Mouse (Mus musculus): ENCODE data around the gene Gm13285.
"Not testable (repeated sequence)": the region's sequence is repeated elsewhere in the genome, so short reads cannot be mapped to it uniquely, and the experiment has no call there.

Gene Gm13285

DNA sequence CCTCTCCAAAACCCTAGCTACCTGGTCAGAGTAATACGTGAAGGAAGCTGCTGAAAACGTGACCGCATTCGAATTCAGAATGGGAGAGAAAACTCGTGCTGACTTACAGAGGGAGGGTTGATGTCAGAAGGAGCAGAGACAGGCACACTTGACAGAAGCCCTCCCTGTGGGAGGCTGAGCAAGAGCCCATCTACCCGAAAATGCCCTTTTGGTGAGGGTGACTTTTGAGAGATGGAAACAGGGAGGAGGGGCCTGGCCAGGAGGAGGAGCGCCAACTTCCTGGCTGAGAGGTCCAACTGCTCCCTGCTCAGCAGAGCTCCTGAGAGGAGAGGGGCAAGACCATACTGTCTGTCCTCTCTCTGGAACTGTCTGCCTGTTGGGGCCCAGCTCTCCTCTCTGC, at the start of gene Gm13285:
Gm13285 (plus strand) TSS at position 301 of the 400 bp plus-strand sequence.
- not testable (repeated sequence) for DNase-seq

DNA sequence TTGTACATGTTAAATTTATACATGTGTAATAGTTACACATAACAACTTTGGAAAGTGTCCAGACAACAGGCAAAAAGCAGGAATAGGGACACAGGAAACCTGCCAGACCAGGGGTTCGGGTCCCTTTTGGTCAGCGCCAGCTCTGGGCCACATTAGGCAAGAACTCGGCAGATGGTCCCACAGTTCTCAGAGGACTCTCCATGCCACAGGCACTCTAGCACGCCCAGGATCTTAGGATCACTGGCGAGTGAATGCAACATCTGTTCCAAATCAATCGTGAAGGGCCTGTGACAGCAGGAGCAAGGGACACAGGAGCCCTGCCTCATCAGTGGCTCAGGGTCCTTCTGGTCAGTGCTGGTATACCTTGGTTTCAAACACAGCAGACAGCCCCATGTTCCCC, 49.5 kb upstream of the Gm13285 start:
- DNase-seq, result no peak

DNA sequence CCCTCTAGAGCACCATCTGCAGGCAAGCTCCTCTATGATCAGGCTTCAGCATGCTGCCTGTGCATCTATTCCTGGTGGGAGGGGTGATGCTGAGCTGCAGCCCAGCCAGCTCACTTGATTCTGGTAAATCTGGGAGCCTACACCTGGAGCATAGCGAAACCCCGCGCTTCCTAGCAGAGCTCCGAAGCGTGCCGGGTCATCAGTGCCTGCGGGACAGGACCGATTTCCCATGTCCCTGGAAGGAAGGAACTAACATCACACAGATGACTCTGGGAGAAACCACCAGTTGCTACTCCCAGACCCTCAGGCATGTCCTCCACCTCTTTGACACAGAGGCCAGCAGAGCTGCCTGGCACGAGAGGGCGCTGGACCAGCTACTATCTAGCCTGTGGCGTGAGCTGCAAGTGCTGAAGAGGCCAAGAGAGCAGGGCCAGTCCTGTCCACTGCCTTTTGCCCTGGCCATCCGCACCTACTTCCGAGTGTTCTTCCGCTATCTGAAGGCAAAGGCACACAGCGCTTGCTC, 44.6 kb upstream of the Gm13285 start, which contains the start of gene Gm13271:
Gm13271 (plus strand) TSS at position 51 of the 523 bp plus-strand sequence.
- peak; percentile 94 for DNase-seq

DNA sequence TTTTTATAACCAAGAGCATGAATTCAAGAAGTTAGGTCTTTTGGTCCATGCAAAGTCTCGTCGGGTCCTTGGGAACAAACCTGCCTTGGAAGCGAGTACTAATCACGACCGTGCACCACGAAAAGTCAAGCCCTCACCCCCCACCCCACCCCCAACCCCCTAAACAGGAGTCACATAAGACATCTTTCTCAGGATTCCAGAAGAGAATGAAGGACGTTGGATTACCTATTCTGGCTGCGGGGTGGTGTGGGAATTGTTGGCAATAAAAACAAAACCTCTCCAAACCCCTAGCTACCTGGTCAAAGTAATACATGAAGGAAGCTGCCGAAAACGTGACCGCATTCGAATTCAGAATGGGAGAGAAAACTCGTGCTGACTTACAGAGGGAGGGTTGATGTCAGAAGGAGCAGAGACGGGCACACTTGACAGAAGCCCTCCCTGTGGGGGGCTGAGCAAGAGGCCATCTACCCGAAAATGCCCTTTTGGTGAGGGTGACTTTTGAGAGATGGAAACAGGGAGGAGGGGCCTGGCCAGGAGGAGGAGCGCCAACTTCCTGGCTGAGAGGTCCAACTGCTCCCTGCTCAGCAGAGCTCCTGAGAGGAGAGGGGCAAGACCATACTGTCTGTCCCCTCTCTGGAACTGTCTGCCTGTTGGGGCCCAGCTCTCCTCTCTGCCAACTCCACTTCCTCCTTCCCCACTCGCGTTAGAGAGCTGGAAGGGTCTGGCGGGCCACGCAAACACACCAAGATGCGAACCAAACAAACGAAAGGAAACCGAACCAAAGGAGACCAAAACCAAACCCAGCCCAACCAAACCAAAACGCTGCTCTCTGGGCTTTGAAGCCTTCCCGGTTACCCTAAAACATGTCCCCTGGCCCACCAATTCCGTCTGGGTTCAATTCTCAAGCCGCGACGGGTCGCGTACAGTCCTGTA, 42.6 kb upstream of the Gm13285 start:
- peak; percentile 47 for DNase-seq

DNA sequence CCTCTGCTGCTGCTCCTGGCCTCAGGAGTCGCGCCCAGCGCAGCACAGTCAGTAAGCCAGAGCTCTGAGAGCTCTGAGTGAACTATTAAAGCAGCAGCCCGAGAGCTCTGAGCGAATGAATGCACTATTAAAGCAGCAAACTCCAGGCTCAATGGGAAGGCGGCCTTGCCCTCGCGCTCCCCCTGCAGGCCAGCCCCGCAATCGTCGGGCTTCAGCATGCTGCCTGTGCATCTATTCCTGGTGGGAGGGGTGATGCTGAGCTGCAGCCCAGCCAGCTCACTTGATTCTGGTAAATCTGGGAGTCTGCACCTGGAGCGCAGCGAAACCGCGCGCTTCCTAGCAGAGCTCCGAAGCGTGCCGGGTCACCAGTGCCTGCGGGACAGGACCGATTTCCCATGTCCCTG, 41.8 kb upstream of the Gm13285 start:
- peak; percentile 98 for DNase-seq

DNA sequence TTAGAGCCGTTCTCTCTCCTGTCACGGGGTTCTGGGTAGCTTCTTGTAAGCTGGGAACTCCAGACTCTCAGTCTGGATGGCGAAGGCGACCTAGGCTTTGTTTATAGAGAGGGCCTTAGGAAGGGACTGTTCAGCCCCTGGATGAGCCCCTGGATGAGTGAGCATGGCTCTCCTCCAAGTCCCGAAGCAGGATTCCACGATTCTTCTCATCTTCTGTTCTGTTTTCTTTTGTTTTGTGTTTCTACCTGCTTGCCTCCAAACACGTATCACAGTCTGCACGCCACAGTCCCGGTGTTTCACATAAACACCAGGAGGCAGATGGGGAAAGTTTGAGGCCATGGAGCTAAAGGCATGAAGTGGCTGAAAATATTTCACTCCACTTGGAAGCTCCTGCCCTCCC, 40.7 kb upstream of the Gm13285 start:
- DNase-seq, result peak; percentile 76

DNA sequence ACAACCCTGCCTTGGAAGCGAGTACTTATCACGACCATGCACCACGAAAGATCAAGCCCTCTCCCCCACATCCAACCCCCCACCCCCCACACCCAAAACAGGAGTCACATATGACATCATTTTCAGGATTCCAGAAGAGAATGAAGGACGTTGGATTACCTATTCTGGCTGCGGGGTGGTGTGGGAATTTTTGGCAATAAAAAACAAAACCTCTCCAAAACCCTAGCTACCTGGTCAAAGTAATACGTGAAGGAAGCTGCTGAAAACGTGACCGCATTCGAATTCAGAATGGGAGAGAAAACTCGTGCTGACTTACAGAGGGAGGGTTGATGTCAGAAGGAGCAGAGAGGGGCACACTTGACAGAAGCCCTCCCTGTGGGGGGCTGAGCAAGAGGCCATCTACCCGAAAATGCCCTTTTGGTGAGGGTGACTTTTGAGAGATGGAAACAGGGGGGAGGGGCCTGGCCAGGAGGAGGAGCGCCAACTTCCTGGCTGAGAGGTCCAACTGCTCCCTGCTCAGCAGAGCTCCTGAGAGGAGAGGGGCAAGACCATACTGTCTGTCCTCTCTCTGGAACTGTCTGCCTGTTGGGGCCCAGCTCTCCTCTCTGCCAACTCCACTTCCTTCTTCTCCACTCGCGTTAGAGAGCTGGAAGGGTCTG, 39.7 kb upstream of the Gm13285 start, which contains the start of gene Gm13283:
Gm13283 (plus strand) TSS at position 510 of the 659 bp plus-strand sequence.
- peak; percentile 88 for DNase-seq

DNA sequence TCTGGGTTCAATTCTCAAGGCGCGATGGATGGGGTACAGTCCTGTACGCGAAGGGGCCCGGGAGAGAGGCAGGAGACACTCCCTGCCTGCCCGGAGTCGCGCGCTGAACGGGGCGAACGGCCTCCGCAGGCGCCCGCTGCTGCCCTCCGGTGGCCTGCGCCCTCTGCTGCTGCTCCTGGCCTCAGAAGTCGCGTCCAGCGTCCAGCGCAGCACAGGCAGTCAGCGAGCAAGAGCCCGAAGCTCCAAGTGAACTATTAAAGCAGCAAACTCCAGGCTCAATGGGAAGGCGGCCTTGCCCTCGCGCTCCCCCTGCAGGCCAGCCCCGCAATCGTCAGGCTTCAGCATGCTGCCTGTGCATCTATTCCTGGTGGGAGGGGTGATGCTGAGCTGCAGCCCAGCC, 39.0 kb upstream of the Gm13285 start:
- DNase-seq, result peak; percentile 76

DNA sequence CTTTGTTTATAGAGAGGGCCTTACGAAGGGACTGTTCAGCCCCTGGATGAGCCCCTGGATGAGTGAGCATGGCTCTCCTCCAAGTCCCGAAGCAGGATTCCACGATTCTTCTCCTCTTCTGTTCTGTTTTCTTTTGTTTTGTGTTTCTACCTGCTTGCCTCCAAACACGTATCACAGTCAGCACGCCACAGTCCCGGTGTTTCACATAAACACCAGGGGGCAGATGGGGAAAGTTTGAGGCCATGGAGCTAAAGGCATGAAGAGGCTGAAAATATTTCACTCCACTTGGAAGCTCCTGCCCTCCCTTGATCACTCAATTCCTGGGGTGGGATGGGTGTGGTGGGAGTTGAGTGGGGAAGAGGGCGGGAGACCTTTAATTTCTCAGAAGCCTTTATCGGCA, 37.7 kb upstream of the Gm13285 start:
- peak; percentile 94 for DNase-seq

DNA sequence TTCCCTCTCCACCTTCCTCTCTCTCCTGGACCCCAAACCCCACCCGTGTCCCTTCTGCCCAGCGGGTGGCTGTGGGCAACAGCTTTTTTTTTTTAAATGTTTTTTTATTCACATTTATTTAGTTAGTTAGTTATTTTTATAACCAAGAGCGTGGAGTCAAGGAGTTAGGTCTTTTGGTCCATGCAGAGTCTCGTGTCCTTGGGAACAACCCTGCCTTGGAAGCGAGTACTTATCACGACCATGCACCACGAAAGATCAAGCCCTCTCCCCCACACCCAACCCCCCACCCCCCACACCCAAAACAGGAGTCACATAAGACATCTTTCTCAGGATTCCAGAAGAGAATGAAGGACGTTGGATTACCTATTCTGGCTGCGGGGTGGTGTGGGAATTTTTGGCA, 37.1 kb upstream of the Gm13285 start:
- peak; percentile 62 for DNase-seq

DNA sequence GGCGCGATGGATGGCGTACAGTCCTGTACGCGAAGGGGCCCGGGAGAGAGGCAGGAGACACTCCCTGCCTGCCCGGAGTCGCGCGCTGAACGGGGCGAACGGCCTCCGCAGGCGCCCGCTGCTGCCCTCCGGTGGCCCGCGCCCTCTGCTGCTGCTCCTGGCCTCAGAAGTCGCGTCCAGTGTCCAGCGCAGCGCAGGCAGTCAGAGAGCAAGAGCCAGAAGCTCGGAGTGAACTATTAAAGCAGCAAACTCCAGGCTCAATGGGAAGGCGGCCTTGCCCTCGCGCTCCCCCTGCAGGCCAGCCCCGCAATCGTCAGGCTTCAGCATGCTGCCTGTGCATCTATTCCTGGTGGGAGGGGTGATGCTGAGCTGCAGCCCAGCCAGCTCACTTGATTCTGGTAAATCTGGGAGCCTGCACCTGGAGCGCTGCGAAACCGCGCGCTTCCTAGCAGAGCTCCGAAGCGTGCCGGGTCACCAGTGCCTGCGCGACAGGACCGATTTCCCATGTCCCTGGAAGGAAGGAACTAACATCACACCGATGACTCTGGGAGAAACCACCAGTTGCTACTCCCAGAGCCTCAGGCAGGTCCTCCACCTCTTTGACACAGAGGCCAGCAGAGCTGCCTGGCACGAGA, 36.0 kb upstream of the Gm13285 start:
- peak; percentile 62 for DNase-seq

DNA sequence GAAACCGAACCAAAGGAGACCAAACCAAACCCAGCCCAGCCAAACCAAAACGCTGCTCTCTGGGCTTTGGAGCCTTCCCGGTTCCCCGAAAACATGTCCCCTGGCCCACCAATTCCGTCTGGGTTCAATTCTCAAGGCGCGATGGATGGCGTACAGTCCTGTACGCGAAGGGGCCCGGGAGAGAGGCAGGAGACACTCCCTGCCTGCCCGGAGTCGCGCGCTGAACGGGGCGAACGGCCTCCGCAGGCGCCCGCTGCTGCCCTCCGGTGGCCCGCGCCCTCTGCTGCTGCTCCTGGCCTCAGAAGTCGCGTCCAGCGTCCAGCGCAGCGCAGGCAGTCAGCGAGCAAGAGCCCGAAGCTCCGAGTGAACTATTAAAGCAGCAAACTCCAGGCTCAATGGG, 25.9 kb upstream of the Gm13285 start, which contains the start of gene Gm13290:
Gm13290 (plus strand) TSS at position 301 of the 400 bp plus-strand sequence.
- DNase-seq, result not testable (repeated sequence)

DNA sequence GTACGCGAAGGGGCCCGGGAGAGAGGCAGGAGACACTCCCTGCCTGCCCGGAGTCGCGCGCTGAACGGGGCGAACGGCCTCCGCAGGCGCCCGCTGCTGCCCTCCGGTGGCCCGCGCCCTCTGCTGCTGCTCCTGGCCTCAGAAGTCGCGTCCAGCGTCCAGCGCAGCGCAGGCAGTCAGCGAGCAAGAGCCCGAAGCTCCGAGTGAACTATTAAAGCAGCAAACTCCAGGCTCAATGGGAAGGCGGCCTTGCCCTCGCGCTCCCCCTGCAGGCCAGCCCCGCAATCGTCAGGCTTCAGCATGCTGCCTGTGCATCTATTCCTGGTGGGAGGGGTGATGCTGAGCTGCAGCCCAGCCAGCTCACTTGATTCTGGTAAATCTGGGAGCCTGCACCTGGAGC, 22.8 kb upstream of the Gm13285 start, which contains the start of gene Gm13289:
Gm13289 (plus strand) TSS at position 301 of the 400 bp plus-strand sequence.
- DNase-seq, result not testable (repeated sequence)

DNA sequence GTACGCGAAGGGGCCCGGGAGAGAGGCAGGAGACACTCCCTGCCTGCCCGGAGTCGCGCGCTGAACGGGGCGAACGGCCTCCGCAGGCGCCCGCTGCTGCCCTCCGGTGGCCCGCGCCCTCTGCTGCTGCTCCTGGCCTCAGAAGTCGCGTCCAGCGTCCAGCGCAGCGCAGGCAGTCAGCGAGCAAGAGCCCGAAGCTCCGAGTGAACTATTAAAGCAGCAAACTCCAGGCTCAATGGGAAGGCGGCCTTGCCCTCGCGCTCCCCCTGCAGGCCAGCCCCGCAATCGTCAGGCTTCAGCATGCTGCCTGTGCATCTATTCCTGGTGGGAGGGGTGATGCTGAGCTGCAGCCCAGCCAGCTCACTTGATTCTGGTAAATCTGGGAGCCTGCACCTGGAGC, 19.9 kb upstream of the Gm13285 start, which contains the start of gene Gm13272:
Gm13272 (plus strand) TSS at position 301 of the 400 bp plus-strand sequence.
- DNase-seq, result not testable (repeated sequence)

DNA sequence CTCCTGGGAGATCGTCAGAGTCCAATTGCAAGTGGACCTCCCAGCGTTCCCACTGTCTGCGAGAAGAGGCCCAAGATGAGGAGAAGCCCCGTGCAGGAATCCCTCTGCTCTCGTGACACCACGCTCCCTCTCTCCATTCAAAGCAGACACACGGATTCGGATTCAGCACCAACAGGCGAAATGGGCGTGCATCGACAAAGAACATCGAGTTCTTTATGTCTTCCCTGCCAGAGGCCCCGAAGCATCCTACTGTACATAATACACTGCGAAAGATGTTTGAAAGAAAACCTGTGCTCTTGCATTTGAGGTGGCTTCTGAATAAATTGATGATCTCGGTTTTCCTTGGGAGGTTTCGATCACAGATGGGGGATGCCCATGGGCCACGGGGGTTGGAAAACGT, 19.1 kb upstream of the Gm13285 start:
- DNase-seq, result peak; percentile 54

DNA sequence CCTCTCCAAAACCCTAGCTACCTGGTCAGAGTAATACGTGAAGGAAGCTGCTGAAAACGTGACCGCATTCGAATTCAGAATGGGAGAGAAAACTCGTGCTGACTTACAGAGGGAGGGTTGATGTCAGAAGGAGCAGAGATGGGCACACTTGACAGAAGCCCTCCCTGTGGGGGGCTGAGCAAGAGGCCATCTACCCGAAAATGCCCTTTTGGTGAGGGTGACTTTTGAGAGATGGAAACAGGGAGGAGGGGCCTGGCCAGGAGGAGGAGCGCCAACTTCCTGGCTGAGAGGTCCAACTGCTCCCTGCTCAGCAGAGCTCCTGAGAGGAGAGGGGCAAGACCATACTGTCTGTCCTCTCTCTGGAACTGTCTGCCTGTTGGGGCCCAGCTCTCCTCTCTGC, 17.6 kb upstream of the Gm13285 start, which contains the start of gene Ifnz:
Ifnz (plus strand) TSS at position 301 of the 400 bp plus-strand sequence.
- DNase-seq, result not testable (repeated sequence)

DNA sequence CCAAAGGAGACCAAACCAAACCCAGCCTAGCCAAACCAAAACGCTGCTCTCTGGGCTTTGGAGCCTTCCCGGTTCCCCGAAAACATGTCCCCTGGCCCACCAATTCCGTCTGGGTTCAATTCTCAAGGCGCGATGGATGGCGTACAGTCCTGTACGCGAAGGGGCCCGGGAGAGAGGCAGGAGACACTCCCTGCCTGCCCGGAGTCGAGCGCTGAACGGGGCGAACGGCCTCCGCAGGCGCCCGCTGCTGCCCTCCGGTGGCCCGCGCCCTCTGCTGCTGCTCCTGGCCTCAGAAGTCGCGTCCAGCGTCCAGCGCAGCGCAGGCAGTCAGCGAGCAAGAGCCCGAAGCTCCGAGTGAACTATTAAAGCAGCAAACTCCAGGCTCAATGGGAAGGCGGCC, 17.1 kb upstream of the Gm13285 start:
- not testable (repeated sequence) for DNase-seq

DNA sequence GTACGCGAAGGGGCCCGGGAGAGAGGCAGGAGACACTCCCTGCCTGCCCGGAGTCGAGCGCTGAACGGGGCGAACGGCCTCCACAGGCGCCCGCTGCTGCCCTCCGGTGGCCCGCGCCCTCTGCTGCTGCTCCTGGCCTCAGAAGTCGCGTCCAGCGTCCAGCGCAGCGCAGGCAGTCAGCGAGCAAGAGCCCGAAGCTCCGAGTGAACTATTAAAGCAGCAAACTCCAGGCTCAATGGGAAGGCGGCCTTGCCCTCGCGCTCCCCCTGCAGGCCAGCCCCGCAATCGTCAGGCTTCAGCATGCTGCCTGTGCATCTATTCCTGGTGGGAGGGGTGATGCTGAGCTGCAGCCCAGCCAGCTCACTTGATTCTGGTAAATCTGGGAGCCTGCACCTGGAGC, 14.1 kb upstream of the Gm13285 start, which contains the start of gene Gm13276:
Gm13276 (plus strand) TSS at position 301 of the 400 bp plus-strand sequence.
- not testable (repeated sequence) for DNase-seq

DNA sequence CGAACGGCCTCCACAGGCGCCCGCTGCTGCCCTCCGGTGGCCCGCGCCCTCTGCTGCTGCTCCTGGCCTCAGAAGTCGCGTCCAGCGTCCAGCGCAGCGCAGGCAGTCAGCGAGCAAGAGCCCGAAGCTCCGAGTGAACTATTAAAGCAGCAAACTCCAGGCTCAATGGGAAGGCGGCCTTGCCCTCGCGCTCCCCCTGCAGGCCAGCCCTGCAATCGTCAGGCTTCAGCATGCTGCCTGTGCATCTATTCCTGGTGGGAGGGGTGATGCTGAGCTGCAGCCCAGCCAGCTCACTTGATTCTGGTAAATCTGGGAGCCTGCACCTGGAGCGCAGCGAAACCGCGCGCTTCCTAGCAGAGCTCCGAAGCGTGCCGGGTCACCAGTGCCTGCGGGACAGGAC, 11.1 kb upstream of the Gm13285 start, which contains the start of gene Gm13277:
Gm13277 (plus strand) TSS at position 231 of the 400 bp plus-strand sequence.
- DNase-seq, result peak; percentile 80

DNA sequence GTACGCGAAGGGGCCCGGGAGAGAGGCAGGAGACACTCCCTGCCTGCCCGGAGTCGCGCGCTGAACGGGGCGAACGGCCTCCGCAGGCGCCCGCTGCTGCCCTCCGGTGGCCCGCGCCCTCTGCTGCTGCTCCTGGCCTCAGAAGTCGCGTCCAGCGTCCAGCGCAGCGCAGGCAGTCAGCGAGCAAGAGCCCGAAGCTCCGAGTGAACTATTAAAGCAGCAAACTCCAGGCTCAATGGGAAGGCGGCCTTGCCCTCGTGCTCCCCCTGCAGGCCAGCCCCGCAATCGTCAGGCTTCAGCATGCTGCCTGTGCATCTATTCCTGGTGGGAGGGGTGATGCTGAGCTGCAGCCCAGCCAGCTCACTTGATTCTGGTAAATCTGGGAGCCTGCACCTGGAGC, 8.2 kb upstream of the Gm13285 start, which contains the start of gene Gm13278:
Gm13278 (plus strand) TSS at position 301 of the 400 bp plus-strand sequence.
- not testable (repeated sequence) for DNase-seq

DNA sequence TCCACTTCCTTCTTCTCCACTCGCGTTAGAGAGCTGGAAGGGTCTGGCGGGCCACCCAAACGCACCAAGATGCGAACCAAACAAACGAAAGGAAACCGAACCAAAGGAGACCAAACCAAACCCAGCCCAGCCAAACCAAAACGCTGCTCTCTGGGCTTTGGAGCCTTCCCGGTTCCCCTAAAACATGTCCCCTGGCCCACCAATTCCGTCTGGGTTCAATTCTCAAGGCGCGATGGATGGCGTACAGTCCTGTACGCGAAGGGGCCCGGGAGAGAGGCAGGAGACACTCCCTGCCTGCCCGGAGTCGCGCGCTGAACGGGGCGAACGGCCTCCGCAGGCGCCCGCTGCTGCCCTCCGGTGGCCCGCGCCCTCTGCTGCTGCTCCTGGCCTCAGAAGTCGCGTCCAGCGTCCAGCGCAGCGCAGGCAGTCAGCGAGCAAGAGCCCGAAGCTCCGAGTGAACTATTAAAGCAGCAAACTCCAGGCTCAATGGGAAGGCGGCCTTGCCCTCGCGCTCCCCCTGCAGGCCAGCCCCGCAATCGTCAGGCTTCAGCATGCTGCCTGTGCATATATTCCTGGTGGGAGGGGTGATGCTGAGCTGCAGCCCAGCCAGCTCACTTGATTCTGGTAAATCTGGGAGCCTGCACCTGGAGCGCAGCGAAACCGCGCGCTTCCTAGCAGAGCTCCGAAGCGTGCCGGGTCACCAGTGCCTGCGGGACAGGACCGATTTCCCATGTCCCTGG, 5.4 kb upstream of the Gm13285 start, which contains the start of gene Gm13275:
Gm13275 (plus strand) TSS at position 552 of the 740 bp plus-strand sequence.
- peak; percentile 88 for DNase-seq
